Mouse (Mus musculus) olfactory bulb, adult 2 months (tissue): ENCODE results near the gene C2cd4c. TPM values are rescaled to one million over a fixed set of nuclear protein-coding genes. Genes with fewer than 3 reads are reported as not detected.

Experiments
- H3K27ac ChIP-seq: fragments of 200-500 bp; 2 replicates; pipeline ENCODE4 v1.5.1; 2012; ENCODE audit warnings: low read depth, low read length; ENCODE audit not compliant: insufficient read depth
- H3K4me1 ChIP-seq: fragments of 200-500 bp; 2 replicates; pipeline ENCODE4 v1.6.1; 2012; ENCODE audit warnings: low read length; ENCODE audit not compliant: control insufficient read depth, insufficient read depth
- H3K4me3 ChIP-seq: fragments of 200-500 bp; 2 replicates; pipeline ENCODE4 v1.5.1; 2012; ENCODE audit warnings: mild to moderate bottlenecking, low read depth, low read length, moderate library complexity; ENCODE audit not compliant: insufficient read depth
- CTCF ChIP-seq: fragments of 200-500 bp; IDR thresholded peaks from 2 replicates; pipeline ENCODE4 v1.5.1; 2012; ENCODE audit warnings: low read depth, mild to moderate bottlenecking, low read length, moderate library complexity; ENCODE audit not compliant: insufficient read depth
- POLR2A ChIP-seq: fragments of 200-500 bp; IDR thresholded peaks from 2 replicates; pipeline ENCODE4 v1.6.1; 2012; ENCODE audit warnings: mild to moderate bottlenecking, low read depth, low read length, moderate library complexity; ENCODE audit not compliant: insufficient read depth
- WGBS: fragments of 180-500 bp; shearing (Covaris S2); methylation state at CpG from one replicate; pipeline ENCODE4 v1.1.7; 2018; 5-methylcytosine and 5-hydroxymethylcytosine counted together
- polyA plus RNA-seq: library from polyadenylated mRNA; stranded (reverse); fragments of >200 nt; gene quantifications from 2 replicates; pipeline ENCODE4 v1.2.4, GENCODE M21; 2012; ENCODE audit warnings: low replicate concordance; ENCODE audit not compliant: missing spikeins, insufficient read depth, insufficient read length

The C2cd4c gene
- polyA plus RNA-seq, 1 experiment, result not detected

DNA sequence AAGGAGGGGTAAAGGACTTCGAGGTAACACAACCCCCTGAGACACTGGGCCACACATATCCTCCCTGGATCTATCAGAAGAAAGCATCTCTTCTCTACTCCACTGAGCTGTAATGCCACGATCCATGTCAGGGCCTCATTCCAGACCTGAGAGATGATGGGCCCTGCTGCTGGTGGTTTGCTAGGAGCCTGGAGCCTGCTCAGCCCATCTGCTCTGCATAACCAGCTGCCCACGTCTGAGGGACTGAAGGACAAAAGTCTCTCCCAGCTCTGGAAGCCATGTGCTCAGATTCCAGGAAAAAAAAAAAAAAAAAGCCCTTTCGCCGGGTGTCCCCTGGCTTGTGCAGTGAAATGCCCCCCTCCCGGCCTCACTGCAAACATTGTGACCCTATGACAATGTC lies 38.1 kb downstream of the C2cd4c start:
- Histone ChIP-seq H3K27ac (no peak overlapping the region), H3K4me1 (no peaks in the 10 kb centered on the region), H3K4me3 (no peak overlapping the region)
- TF ChIP-seq POLR2A (no peak), CTCF (no peak)
- 77% methylated on average over 6 of the region's 6 CpGs for WGBS

DNA sequence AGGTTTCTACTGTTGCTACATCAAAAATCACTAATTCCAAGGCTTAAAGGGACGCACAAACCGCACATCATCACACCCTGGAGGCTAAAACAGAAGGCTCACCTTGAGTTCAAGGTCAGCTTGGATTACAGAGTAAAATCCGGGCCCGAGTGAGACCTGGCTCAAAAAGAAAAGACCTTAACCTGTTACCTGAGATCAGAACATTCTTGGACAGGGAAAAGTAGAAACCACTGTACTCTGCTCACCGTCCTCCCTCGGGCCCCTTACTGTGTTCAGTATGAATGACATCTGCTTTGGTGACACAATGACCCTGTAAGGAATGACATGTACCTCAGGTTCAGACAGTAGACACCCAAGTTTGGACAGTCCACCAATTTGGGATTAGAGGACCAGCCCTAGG lies 39.0 kb downstream of the C2cd4c start:
- Histone ChIP-seq H3K27ac (no peak overlapping the region), H3K4me1 (no peaks in the 10 kb centered on the region), H3K4me3 (no peak overlapping the region)
- no peak for TF ChIP-seq CTCF
- no peak for TF ChIP-seq POLR2A
- WGBS, result 89% methylated on average over 6 of the region's 6 CpGs

DNA sequence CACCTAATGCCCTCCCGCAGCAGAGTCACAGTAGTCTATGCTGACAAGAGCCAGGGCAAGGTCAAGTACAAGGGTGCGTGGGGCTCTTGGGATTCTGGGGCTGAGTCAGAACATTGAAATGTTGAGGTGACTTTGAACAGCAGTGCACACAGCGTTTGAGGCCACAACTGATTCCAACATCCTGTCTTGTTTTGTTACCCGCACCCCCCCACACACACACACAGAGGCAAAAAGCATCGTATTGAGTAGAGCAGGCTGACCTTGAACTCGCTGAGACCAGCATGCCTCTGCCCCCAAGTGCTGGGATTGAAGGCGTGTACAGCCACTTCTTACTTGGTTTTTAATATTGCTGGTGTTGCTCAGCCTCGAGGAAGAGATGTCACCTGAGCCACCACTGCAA lies 39.5 kb downstream of the C2cd4c start:
- 82% methylated on average over 8 of the region's 8 CpGs for WGBS
- no peak overlapping the region for H3K27ac ChIP-seq
- H3K4me3 ChIP-seq, result no peak overlapping the region
- TF ChIP-seq CTCF, result no peak
- no peak for TF ChIP-seq POLR2A
- no peaks in the 10 kb centered on the region for H3K4me1 ChIP-seq

DNA sequence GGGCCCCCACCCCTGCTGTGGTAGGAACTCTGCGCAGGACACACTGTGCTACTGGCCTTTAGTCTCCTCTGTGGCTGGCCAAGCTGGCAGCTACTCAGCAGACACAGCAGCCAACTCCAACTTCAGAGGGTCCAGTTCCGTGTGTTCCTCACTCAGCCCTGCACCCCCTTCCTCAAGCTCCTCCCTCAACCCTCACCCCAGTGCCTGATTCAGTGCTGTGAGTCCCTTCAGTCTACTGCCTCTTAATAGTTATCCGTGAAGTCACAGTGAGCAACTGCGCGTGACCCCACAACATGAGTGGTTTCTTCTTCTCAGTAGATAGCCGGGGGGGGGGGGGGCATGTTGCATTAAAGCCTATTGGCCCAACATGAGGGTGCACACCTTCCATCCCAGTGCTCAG lies 40.2 kb downstream of the C2cd4c start:
- no peak overlapping the region for H3K27ac ChIP-seq
- 88% methylated on average over 6 of the region's 6 CpGs for WGBS
- H3K4me3 ChIP-seq, result no peak overlapping the region
- TF ChIP-seq CTCF (no peak), POLR2A (no peak)
- no peaks in the 10 kb centered on the region for H3K4me1 ChIP-seq

DNA sequence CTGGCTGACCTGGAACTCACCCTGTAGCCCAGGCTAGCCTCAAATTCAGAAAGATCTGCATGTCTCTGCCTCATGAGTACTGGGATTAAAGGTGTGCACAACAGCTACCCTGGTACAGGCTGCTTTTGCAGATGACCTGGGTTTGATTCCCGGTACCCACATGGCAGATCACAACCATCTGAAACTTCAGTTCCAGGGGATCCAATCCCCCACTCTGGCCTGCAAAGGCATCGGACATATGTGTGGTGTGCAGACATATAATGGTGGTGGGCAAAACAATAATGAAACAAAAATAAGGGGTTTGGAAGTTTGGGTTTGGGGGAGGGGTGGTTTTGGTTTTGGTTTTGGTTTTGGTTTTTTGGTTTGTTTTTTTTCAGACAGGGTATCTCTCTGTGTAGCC lies 42.5 kb downstream of the C2cd4c start:
- Histone ChIP-seq H3K4me1 (no peaks in the 10 kb centered on the region), H3K27ac (no peak overlapping the region), H3K4me3 (no peak overlapping the region)
- TF ChIP-seq POLR2A, result no peak
- 94% methylated on average over 2 of the region's 2 CpGs for WGBS

DNA sequence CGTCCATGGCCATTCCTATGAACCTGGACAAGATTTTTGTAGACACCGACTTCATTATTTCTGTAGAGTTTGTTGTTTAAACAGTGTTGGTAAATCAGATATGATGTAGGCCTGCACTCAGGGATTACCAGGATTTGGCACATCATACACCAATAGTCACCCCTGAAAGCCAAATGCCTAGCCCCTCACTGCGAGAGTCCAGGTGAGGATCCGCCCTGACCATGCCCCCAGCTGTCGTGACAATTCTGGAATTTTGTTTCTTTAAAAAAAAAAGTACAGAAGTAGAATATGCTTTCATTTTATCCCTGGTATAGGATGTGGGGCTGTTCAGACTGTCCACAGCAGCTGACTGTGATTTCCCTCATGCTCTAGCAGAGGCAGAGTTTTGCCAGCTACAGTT lies 43.9 kb downstream of the C2cd4c start:
- no peak for TF ChIP-seq POLR2A
- no peak for TF ChIP-seq CTCF
- no peak overlapping the region for H3K4me3 ChIP-seq
- 90% methylated on average over 5 of the region's 5 CpGs for WGBS
- no peak overlapping the region for H3K27ac ChIP-seq
- no peaks in the 10 kb centered on the region for H3K4me1 ChIP-seq

DNA sequence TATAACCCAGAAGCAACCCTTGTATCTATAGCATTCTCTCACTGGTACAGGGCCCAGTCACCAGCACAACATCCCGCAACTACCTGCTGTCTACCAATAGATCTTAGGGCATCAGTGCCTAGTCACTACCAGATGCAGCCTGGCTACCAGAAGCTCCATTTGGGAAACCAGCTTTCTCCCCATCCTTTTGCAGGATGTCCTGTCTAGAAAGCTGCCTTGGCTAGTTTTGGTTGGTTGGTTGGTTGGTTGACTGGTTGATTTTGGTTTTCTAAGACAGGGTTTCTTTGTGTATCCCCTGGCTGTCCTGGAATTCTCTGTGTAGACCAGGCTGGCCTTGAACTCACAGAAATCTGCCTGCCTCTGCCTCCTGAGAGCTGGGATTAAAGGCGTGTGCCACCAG lies 54.1 kb downstream of the C2cd4c start:
- H3K4me1 ChIP-seq, result peaks cover 6% of the 10 kb centered on the region; the same call in 1 of the 2 replicates

DNA sequence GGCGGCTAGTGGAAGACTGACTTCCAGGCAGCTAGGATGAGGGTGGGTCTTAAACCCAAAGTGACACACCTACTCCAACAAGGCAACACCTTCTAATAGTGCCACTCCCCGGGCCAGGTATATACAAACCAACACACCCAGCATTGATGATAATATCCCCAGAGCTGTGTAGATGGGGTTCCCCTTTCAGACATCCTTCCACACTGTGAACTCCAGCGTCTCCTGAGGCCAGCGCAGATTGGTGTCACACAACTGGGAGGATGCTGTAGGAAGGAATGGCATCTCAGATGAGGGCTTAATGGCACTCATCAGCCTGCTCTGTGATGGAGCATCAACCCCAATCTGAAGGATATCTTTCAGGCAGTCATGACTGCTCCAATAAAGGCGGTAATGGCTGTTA lies 56.3 kb downstream of the C2cd4c start:
- Histone ChIP-seq H3K4me1 (peaks cover 22% of the 10 kb centered on the region), H3K4me3 (no peak overlapping the region), H3K27ac (no peak overlapping the region)
- TF ChIP-seq CTCF, result no peak
- TF ChIP-seq POLR2A, result no peak
- 96% methylated on average over 5 of the region's 5 CpGs for WGBS

More for the DNA sequence above, 54.1 kb downstream of the C2cd4c start:
- Histone ChIP-seq H3K4me3 (no peak overlapping the region), H3K27ac (no peak overlapping the region)
- 89% methylated on average over 2 of the region's 2 CpGs for WGBS
- TF ChIP-seq POLR2A, result no peak
- TF ChIP-seq CTCF, result no peak

DNA sequence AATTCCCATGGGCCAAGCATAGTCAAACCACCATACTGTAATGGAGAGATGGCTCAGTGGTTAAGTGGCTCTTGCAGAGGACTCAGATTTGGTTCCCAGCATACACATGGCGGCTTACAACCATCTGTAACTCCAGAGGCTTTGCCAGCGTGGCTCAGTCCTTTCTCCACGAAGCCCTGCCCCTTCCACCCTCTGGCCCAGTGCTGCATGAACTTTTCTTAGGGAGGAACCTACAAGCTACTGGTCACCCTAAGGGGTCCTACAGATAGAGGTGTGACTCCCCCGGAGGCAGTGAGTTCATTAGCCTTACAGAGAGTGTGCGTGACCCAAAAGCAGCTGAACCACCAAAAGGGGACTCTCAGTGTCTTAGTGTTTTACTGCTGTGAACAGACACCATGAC lies 56.9 kb downstream of the C2cd4c start:
- Histone ChIP-seq H3K4me3 (no peak overlapping the region), H3K4me1 (peaks cover 26% of the 10 kb centered on the region), H3K27ac (no peak overlapping the region)
- 89% methylated on average over 5 of the region's 5 CpGs for WGBS
- TF ChIP-seq CTCF (no peak), POLR2A (no peak)

Other genes starting within 250 kb of the C2cd4c start
- not detected in 2 replicates for gene Vmn2r83, start 145.3 kb downstream of the C2cd4c start, polyA plus RNA-seq
- gene Plpp2, start 80.2 kb downstream of the C2cd4c start, polyA plus RNA-seq, result not detected in 2 replicates
- gene Mier2, start 58.8 kb downstream of the C2cd4c start, polyA plus RNA-seq, result not detected in 2 replicates
- not detected in 2 replicates for gene Theg, start 26.7 kb downstream of the C2cd4c start, polyA plus RNA-seq
- gene Shc2, start 23.9 kb upstream of the C2cd4c start, polyA plus RNA-seq, result not detected in 2 replicates
- not detected in 2 replicates for gene Odf3l2, start 31.7 kb upstream of the C2cd4c start, polyA plus RNA-seq
- gene Madcam1, start 50.5 kb upstream of the C2cd4c start, polyA plus RNA-seq, result not detected in 2 replicates
- gene Tpgs1, start 55.3 kb upstream of the C2cd4c start, polyA plus RNA-seq, result not detected in 2 replicates
- not detected in 2 replicates for gene Cdc34, start 68.2 kb upstream of the C2cd4c start, polyA plus RNA-seq
- not detected in 2 replicates for gene Gzmm, start 75.0 kb upstream of the C2cd4c start, polyA plus RNA-seq
- gene Bsg, start 90.5 kb upstream of the C2cd4c start, polyA plus RNA-seq, result not detected in 2 replicates
- gene Hcn2, start 102.6 kb upstream of the C2cd4c start, polyA plus RNA-seq, result not detected in 2 replicates
- gene Polrmt, start 132.6 kb upstream of the C2cd4c start, polyA plus RNA-seq, result not detected in 2 replicates
- not detected in 2 replicates for gene Fgf22, start 141.1 kb upstream of the C2cd4c start, polyA plus RNA-seq
- not detected in 2 replicates for gene Rnf126, start 152.9 kb upstream of the C2cd4c start, polyA plus RNA-seq
- gene Fstl3, start 163.2 kb upstream of the C2cd4c start, polyA plus RNA-seq, result not detected in 2 replicates
- gene Prss57, start 176.9 kb upstream of the C2cd4c start, polyA plus RNA-seq, result not detected in 2 replicates
- not detected in 2 replicates for gene Palm, start 179.5 kb upstream of the C2cd4c start, polyA plus RNA-seq
- gene Misp, start 207.0 kb upstream of the C2cd4c start, polyA plus RNA-seq, result not detected in 2 replicates
- gene Ptbp1, start 240.4 kb upstream of the C2cd4c start, polyA plus RNA-seq, result 555 TPM in 1 of 2 replicates, not detected in the other